Mouse (Mus musculus) hindbrain, embryonic 14.5 days (tissue): Measurements from ENCODE around the gene Gm42957. TPM values are rescaled to one million over a fixed set of nuclear protein-coding genes. Genes with fewer than 3 reads are reported as not detected.

Experiments
- ATAC-seq: fragments of 200-750 bp; cut with Nextera tagmentation; 2 replicates; pipeline ENCODE4 v1.8.0; 2017; ENCODE audit warnings: moderate number of reproducible peaks, mild to moderate bottlenecking, moderate TSS enrichment, moderate library complexity; ENCODE audit not compliant: low FRiP score
- DNase-seq: peaks from one replicate; pipeline ENCODE4 v3.0.0-alpha.2; 2015; ENCODE audit warnings: low spot score
- H3K27ac ChIP-seq: fragments of 300-500 bp; sonication (generic); 2 replicates; pipeline ENCODE4 v1.5.1; 2014; ENCODE audit warnings: mild to moderate bottlenecking, moderate library complexity
- H3K27me3 ChIP-seq: fragments of 300-500 bp; sonication (generic); 2 replicates; pipeline ENCODE4 v1.6.1; 2014; ENCODE audit warnings: mild to moderate bottlenecking, low read length, mixed read lengths; ENCODE audit not compliant: control insufficient read depth, insufficient read depth
- H3K36me3 ChIP-seq: fragments of 300-500 bp; sonication (generic); replicated peaks from 2 replicates; pipeline ENCODE4 v1.6.1; 2014; ENCODE audit not compliant: control insufficient read depth, insufficient read depth
- H3K4me1 ChIP-seq: fragments of 300-500 bp; sonication (generic); replicated peaks from 2 replicates; pipeline ENCODE4 v1.6.1; 2014; ENCODE audit warnings: antibody characterized with exemption, low read length, mixed read lengths; ENCODE audit not compliant: control insufficient read depth, insufficient read depth
- H3K4me2 ChIP-seq: fragments of 300-500 bp; sonication (generic); replicated peaks from 2 replicates; pipeline ENCODE4 v1.6.1; 2014; ENCODE audit warnings: mild to moderate bottlenecking, moderate library complexity
- H3K4me3 ChIP-seq: fragments of 300-500 bp; sonication (generic); replicated peaks from 2 replicates; pipeline ENCODE4 v1.5.1; 2014; ENCODE audit warnings: mild to moderate bottlenecking, low read length
- H3K9ac ChIP-seq: fragments of 300-500 bp; sonication (generic); 2 replicates; pipeline ENCODE4 v1.6.1; 2014
- H3K9me3 ChIP-seq: fragments of 300-500 bp; sonication (generic); 2 replicates; pipeline ENCODE4 v1.6.1; 2016; ENCODE audit warnings: low read length; ENCODE audit not compliant: control insufficient read depth
- WGBS: fragments of 180-500 bp; shearing (Covaris S2); extraction: QIAGEN DNeasy Blood & Tissue Kit; methylation state at CpG from one replicate; pipeline ENCODE4 v1.1.7; 2014; 5-methylcytosine and 5-hydroxymethylcytosine counted together
- polyA plus RNA-seq: library from polyadenylated mRNA; unstranded; fragments of >200 nt; fragmentation: Nextera tagmentation; extraction: Ambion mirVana; gene quantifications from 2 replicates; pipeline ENCODE4 v1.2.1, GENCODE M21; 2014

Gm42957 gene
- polyA plus RNA-seq, 1 experiment from 2014 or later, result 0.07 TPM

DNA sequence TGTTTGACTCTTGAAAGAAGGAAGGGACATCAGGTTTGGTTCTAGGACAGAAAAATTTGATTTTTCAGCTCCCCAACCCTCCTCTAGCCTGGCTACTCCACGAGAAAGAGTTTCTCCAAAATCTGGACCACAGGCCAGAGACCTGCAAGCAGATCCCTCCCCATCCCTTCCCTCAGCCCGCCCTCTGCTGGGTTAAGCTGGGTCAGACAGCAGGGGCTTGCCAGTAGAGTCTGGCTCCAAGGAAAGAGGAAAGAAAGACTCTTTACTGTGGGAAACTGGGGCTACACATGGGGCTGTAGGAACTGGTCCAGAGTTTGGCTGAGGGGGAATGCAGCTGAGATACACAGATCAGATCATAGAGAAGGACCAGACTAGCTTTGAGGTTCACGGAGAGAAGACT lies 57.2 kb downstream of the Gm42957 start:
- no peak overlapping the region for H3K4me2 ChIP-seq
- H3K4me3 ChIP-seq, result no peak overlapping the region
- WGBS, result 11% methylated on average over 3 of the region's 3 CpGs
- ATAC-seq, result no peak
- no peak overlapping the region for H3K27ac ChIP-seq
- H3K4me1 ChIP-seq, result peaks cover 4% of the 10 kb centered on the region
- H3K27me3 ChIP-seq, result no peaks in the 10 kb centered on the region
- H3K9me3 ChIP-seq, result no peaks in the 10 kb centered on the region
- H3K36me3 ChIP-seq, result no peaks in the 10 kb centered on the region
- no peak for DNase-seq
- no peak overlapping the region for H3K9ac ChIP-seq

DNA sequence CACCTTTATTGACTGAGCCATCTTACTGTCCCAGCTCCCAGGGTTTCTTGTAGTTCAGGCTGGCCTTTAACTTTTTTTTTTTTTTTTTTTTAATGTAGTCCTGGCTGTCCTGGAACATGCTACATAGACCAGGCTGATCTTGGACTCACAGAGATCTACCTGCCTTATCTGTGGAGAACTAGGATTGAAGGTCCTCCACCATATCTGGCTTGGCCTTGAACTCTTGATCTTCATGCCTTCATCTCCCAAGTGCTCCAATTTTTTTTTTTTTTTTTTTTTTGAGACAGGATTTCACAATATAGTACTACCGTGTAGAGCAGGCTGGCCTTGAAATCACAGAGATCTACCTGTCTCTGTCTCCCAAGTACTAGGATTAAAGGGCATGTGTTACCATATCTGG lies 58.3 kb downstream of the Gm42957 start:
- Histone ChIP-seq H3K27me3 (no peaks in the 10 kb centered on the region), H3K9me3 (no peaks in the 10 kb centered on the region), H3K4me1 (peaks cover 10% of the 10 kb centered on the region), H3K4me3 (no peak overlapping the region), H3K9ac (no peak overlapping the region), H3K27ac (no peak overlapping the region), H3K4me2 (no peak overlapping the region), H3K36me3 (no peaks in the 10 kb centered on the region)
- ATAC-seq (no peak), DNase-seq (no peak)
- 85% methylated on average over 1 of the region's 1 CpGs for WGBS

DNA sequence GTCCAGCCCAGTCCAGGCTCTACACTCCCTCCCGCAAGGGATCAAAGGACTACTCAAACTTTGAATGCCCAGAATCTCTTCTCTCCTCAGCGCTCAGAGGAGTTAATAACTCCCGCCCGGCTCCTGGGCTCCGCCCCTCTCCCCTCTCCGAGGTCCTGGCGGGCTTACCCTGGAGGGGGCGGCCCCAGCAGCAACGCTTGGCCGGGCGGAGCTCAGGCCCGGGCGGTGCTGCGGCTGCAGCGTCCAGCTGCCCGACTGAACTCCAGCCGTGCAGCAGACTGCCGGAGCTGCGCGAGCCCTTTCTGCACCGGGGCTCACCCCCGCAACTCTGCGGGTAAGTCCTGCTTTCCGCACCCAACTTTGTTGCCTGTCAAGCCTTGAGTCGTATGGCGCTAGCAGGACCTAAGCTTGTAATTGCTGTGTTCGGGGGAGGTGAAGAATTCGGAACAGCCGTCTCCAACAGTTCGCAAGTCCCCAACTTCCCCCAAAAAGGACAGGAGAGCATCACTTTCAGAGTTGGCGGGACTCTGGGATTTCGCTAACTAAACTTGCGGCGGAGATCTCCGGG lies 61.0 kb downstream of the Gm42957 start, which contains the start of gene Pias3:
Gene Pias3 (plus strand): TSS at position 187 of the 568 bp plus-strand sequence.
- DNase-seq (peak; percentile 62), ATAC-seq (peak; percentile 63)
- Histone ChIP-seq H3K27ac (peak within 1 kb of the TSS; percentile 92), H3K27me3 (no peaks in the 10 kb centered on the region), H3K4me3 (peak within 1 kb of the TSS; percentile 89), H3K4me1 (peaks cover 10% of the 10 kb centered on the region), H3K36me3 (peaks cover 12% of the 10 kb centered on the region), H3K9me3 (no peaks in the 10 kb centered on the region), H3K4me2 (peak within 1 kb of the TSS; percentile 79), H3K9ac (peak within 1 kb of the TSS; percentile 85)
- WGBS, result under 1% methylated on average over 33 of the region's 35 CpGs

DNA sequence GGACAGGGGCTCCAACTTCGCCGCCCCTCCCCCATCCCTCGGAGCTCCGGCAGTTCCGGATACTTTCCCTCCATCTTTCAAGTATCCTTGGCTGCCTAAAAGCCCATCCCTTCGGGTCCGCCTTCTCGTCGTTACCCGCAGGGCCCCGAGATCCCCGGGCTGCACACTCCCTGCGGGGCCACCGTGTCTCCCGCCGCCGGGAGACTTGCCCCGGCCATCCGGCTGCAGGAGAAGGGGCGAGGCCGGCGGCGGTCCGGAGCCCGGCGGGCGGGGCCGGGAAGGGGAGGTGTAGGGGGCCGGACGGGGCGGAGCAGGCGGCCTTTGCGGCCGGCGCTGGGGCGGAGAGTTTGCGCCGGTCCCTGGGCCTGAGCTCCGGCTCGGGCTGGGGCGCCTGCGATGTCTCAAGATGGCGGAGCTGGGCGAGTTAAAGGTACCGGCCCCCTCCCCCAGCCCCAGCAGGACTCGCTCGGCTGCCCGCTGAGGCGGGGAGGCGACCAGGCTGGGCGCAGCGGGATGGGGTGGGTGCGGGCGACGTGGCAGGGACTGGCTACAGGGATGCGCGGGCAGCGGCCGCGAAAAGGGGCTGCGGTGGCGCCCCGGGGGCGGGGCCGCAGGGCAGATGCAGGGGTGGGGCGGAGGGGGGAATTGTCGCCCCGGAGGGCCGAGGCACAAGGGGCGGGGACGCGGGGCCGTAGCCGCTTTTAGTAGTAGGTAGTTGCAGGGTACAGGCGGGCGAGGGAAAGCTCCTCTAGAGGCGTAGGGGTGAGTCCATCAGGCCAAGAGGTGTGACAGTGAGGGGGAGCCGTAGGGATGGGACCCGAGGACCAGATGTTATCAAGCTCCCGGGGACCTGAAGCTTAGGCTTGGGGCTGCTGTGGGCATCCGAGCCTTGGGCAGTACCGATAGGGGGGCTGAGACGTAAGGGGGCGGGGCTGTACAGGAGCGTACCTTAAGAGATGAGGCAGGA lies 61.8 kb downstream of the Gm42957 start:
- ATAC-seq, result peak; percentile 93
- WGBS, result 1% methylated on average over 70 of the region's 85 CpGs
- H3K9me3 ChIP-seq, result no peaks in the 10 kb centered on the region
- peaks cover 10% of the 10 kb centered on the region for H3K4me1 ChIP-seq
- peak overlapping the region; percentile 89 for H3K4me3 ChIP-seq
- peak overlapping the region; percentile 79 for H3K4me2 ChIP-seq
- peak overlapping the region; percentile 85 for H3K9ac ChIP-seq
- H3K27me3 ChIP-seq, result no peaks in the 10 kb centered on the region
- peak overlapping the region; percentile 92 for H3K27ac ChIP-seq
- peaks cover 20% of the 10 kb centered on the region for H3K36me3 ChIP-seq
- DNase-seq, result peak; percentile 80

DNA sequence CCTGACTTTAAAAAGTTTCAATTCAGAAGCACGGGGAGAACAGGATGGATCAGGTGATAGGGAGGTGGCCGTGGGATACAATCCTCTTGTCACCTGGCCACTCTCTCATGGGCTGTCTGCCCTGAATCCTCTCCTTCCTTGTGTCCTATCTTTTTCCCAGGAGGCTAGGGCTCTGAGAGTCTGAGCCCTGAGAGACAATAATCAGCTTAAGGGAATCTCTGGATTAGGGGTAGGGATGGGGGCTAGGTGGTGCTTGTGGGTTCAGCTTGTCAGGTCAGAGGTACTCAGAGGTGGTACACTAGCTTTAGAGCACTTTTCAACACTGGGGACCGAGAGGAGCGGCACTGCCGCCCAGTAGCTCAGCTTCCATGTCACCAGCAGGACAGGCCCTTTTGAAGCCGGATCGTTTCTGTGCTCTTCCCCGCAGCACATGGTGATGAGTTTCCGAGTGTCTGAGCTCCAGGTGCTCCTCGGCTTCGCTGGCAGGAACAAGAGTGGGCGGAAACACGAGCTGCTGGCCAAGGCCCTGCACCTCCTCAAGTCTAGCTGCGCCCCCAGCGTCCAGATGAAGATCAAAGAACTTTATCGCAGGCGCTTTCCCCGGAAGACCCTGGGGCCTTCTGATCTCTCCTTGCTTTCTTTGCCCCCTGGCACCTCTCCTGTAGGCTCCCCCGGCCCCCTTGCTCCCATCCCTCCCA lies 63.9 kb downstream of the Gm42957 start:
- Histone ChIP-seq H3K27me3 (no peaks in the 10 kb centered on the region), H3K9me3 (no peaks in the 10 kb centered on the region), H3K4me1 (peaks cover 10% of the 10 kb centered on the region), H3K4me3 (no peak overlapping the region), H3K36me3 (peaks cover 39% of the 10 kb centered on the region), H3K27ac (no peak overlapping the region), H3K4me2 (no peak overlapping the region), H3K9ac (no peak overlapping the region)
- ATAC-seq, result no peak
- 63% methylated on average over 19 of the region's 19 CpGs for WGBS
- no peak for DNase-seq

DNA sequence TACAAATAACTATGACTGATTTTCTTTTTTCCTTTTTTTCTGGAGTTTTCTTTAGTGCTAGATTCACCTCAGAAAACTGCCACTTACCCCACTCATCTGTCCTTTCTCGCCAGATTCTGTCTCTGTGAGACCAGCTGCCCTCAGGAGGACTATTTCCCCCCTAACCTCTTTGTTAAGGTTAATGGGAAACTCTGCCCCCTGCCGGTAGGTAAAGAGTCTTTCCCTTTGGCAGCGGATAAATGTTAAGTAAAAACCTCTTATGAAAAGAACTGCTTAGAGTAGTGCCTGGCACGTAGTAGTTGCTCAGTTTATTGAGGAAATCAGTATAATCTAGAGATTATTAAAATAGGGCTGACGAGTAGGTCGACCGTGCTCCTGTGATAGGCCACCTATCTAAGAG lies 65.1 kb downstream of the Gm42957 start:
- H3K27ac ChIP-seq, result no peak overlapping the region
- ATAC-seq (no peak), DNase-seq (no peak)
- no peak overlapping the region for H3K4me2 ChIP-seq
- no peaks in the 10 kb centered on the region for H3K27me3 ChIP-seq
- H3K36me3 ChIP-seq, result peaks cover 44% of the 10 kb centered on the region
- no peaks in the 10 kb centered on the region for H3K9me3 ChIP-seq
- no peak overlapping the region for H3K4me3 ChIP-seq
- no peak overlapping the region for H3K9ac ChIP-seq
- 56% methylated on average over 7 of the region's 7 CpGs for WGBS
- H3K4me1 ChIP-seq, result peaks cover 10% of the 10 kb centered on the region

DNA sequence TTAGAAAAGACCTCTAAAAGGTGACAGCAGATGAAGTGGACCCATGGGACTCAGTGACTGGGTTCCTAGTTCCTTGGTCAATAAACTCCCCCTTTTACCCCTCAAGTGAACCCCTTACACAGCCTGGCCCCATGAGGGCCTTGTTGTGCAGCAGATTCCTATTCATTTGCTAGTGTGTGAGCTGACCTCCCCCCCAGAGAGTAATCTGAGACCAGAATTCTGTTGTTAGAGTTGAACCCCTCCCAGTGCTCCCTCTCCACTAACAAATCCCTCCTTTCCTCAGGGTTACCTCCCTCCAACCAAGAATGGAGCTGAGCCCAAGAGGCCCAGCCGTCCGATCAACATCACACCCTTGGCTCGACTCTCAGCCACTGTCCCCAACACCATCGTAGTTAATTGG lies 65.7 kb downstream of the Gm42957 start:
- H3K9ac ChIP-seq, result no peak overlapping the region
- H3K4me2 ChIP-seq, result no peak overlapping the region
- WGBS, result 82% methylated on average over 4 of the region's 4 CpGs
- peaks cover 47% of the 10 kb centered on the region for H3K36me3 ChIP-seq
- no peaks in the 10 kb centered on the region for H3K9me3 ChIP-seq
- DNase-seq (no peak), ATAC-seq (no peak)
- no peak overlapping the region for H3K4me3 ChIP-seq
- H3K27me3 ChIP-seq, result no peaks in the 10 kb centered on the region
- no peak overlapping the region for H3K27ac ChIP-seq
- H3K4me1 ChIP-seq, result peaks cover 10% of the 10 kb centered on the region
